Mouse (Mus musculus) ZHBTc4 (cell line): ENCODE data around the gene Calr.

Experiments
- DNase-seq: peaks from one replicate; pipeline ENCODE4 v3.0.0-alpha.2; 2011; ENCODE audit warnings: low read depth, low spot score

Calr gene

GRCm38 (mm10) chr8:84815547-84815946, 31.2 kb downstream of the Calr start:
- peak; percentile 95 for DNase-seq

GRCm38 (mm10) chr8:84814555-84815441, 31.9 kb downstream of the Calr start:
- DNase-seq, result no peak

GRCm38 (mm10) chr8:84814240-84814554, 32.5 kb downstream of the Calr start:
- no peak for DNase-seq

- no peak for DNase-seq
These were observed 32.9 kb downstream of the Calr start for GRCm38 (mm10) chr8:84813830-84814229.

GRCm38 (mm10) chr8:84813059-84813458, 33.7 kb downstream of the Calr start:
- DNase-seq, result peak; percentile 80

- no peak for DNase-seq
These were observed 35.4 kb downstream of the Calr start for GRCm38 (mm10) chr8:84811303-84811702.

GRCm38 (mm10) chr8:84810896-84811295, 35.8 kb downstream of the Calr start:
- peak; percentile 89 for DNase-seq

GRCm38 (mm10) chr8:84809941-84810280, 36.8 kb downstream of the Calr start:
- DNase-seq, result no peak

- DNase-seq, result no peak
These were observed 37.4 kb downstream of the Calr start for GRCm38 (mm10) chr8:84809109-84809940.

- peak; percentile 72 for DNase-seq
These were observed 40.7 kb downstream of the Calr start for GRCm38 (mm10) chr8:84806031-84806430.

GRCm38 (mm10) chr8:84799999-84800831, 46.5 kb downstream of the Calr start, which contains the start of gene Nfix:
Gene Nfix, minus strand, starts transcription at chr8:84800344.
- peak; percentile 61 for DNase-seq

GRCm38 (mm10) chr8:84799136-84799931, 47.4 kb downstream of the Calr start:
- peak; percentile 77 for DNase-seq

- no peak for DNase-seq
These were observed 48.1 kb downstream of the Calr start for GRCm38 (mm10) chr8:84798446-84799135.

- DNase-seq, result no peak
These were observed 48.8 kb downstream of the Calr start for GRCm38 (mm10) chr8:84797971-84798370.

GRCm38 (mm10) chr8:84797256-84797797, 49.4 kb downstream of the Calr start:
- DNase-seq, result no peak

- DNase-seq, result no peak
These were observed 52.2 kb downstream of the Calr start for GRCm38 (mm10) chr8:84794486-84794885.

- no peak for DNase-seq
These were observed 52.8 kb downstream of the Calr start for GRCm38 (mm10) chr8:84793791-84794485.

GRCm38 (mm10) chr8:84793134-84793533, 53.6 kb downstream of the Calr start:
- no peak for DNase-seq

- no peak for DNase-seq
These were observed 54.2 kb downstream of the Calr start for GRCm38 (mm10) chr8:84792429-84792947.
